Mouse (Mus musculus): ENCODE results near the gene Bzw1. TPM values are rescaled to one million over a fixed set of nuclear protein-coding genes. Genes with fewer than 3 reads are reported as not detected.

Bzw1 gene
- total RNA-seq, 2 experiments from 2014 or later: 124 to 131 TPM

DNA sequence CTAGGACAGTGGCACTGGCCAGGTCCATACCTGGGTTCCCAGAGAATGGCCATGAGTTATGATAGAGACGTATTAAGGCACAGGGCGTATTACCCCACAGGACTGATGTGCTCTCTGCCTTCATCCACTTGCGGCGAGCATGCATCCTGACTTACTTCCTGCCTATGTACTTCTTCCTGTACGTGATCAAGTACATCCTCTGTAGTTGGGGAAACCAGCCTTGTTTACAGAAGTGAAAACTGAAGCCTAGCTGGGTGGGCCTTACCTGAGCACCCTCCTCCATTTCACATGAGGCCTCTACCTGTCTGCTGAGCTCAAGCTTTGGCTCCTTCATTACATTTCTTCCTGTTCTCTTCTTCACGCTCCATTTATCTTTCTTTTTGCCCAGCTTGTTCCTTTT lies 61.6 kb downstream of the Bzw1 start:
- DNase-seq (ENCODE audit: extremely low spot score in 1 of 2, low spot score in 1 of 2): no peak

Other genes starting within 250 kb of the Bzw1 start
- gene Aox4, start 182.5 kb upstream of the Bzw1 start, total RNA-seq (2021): 1 to 10 TPM; 1.6 to 2.2 TPM
- gene Aox2, start 114.6 kb upstream of the Bzw1 start, total RNA-seq (2021): not detected
- 100 to 1,000 TPM; 111 to 132 TPM for gene Clk1, start 31.2 kb downstream of the Bzw1 start, total RNA-seq (2021)
- gene Nif3l1, start 52.3 kb downstream of the Bzw1 start, total RNA-seq (2021): 10 to 100 TPM; 22.1 to 22.7 TPM
- 10 to 100 TPM; 26.8 to 27.3 TPM for gene Ppil3, start 52.6 kb downstream of the Bzw1 start, total RNA-seq (2021)
- gene Orc2, start 112.2 kb downstream of the Bzw1 start, total RNA-seq (2021): 10 to 100 TPM; 25.0 to 25.6 TPM
- gene Fam126b, start 193.4 kb downstream of the Bzw1 start, total RNA-seq (2021): 100 to 1,000 TPM; 120 to 126 TPM
- 100 to 1,000 TPM; 113 to 131 TPM for gene Ndufb3, start 193.5 kb downstream of the Bzw1 start, total RNA-seq (2021)